In genomic region chr11:59661005-59661404, GRCm38 (mm10) we compare ENCODE assay signal across 8 mouse cellular contexts. TPM values are rescaled to one million over a fixed set of nuclear protein-coding genes. Genes with fewer than 3 reads are reported as not detected.
DNase-seq lines count a peak whose midpoint lies in the region; ATAC-seq and TF ChIP-seq lines count a peak whose summit lies in the region.

TSS of gene Mprip (plus strand) at chr11:59661305.

- H3K9me3 ChIP-seq in CH12.LX (replicated peaks; ENCODE audit: low read length) (no peaks in the 10 kb centered on the region), MEL (replicated peaks; ENCODE audit: insufficient read depth, low read length) (no peaks in the 10 kb centered on the region)
- no peaks in the 10 kb centered on the region for H3K9me3 ChIP-seq in forebrain, embryonic 14.5 days (replicated peaks; ENCODE audit: control insufficient read depth, low read length)
- no peaks in the 10 kb centered on the region for H3K9me3 ChIP-seq in hindbrain, embryonic 11.5 days (ENCODE audit: control insufficient read depth, low read length)

- peak within 1 kb of the TSS; percentile 61 to 76 (median 73) for H3K4me3 ChIP-seq in CH12.LX (replicated peaks in 1 of 3; ENCODE audit: low read depth in 2 of 3, low read length in 2 of 3, poor library complexity in 1 of 3)
- peak within 1 kb of the TSS; percentile 79 to 82 for H3K4me3 ChIP-seq in MEL (ENCODE audit: control insufficient read depth in 1 of 2, insufficient read depth in 1 of 2, low read depth in 2 of 2, low read length in 2 of 2)
- peak within 1 kb of the TSS; percentile 70 for H3K4me3 ChIP-seq in forebrain, embryonic 14.5 days (ENCODE audit: low read depth, low read length)
- peak within 1 kb of the TSS; percentile 72 for H3K4me3 ChIP-seq in hindbrain, embryonic 11.5 days (ENCODE audit: low read depth, low read length)

- DNase-seq in CH12.LX (ENCODE audit: extremely low read depth) (no peak), MEL (ENCODE audit: low read depth, low spot score) (no peak), adipocyte (ENCODE audit: low spot score) (no peak)
- DNase-seq in forebrain, embryonic 14.5 days (ENCODE audit: low spot score) = no peak
- no peak for DNase-seq in hindbrain, embryonic 11.5 days (ENCODE audit: low spot score)
- no peak for DNase-seq in left cerebral cortex, postnatal 14 days (ENCODE audit: low spot score in 2 of 2)
- no peak for DNase-seq in right cerebral cortex, postnatal 14 days

- H3K9ac ChIP-seq in CH12.LX (ENCODE audit: insufficient read depth, low read depth) (peak within 1 kb of the TSS; percentile 66), MEL (ENCODE audit: control insufficient read depth, low read depth, low read length, poor library complexity, severe bottlenecking) (peak within 1 kb of the TSS; percentile 85)
- peak within 1 kb of the TSS; percentile 86 for H3K9ac ChIP-seq in forebrain, embryonic 14.5 days (ENCODE audit: low read length)
- H3K9ac ChIP-seq in hindbrain, embryonic 11.5 days (ENCODE audit: low read depth, low read length) = peak within 1 kb of the TSS; percentile 81

- TF ChIP-seq RAD21 in CH12.LX (IDR thresholded peaks at IDR 0.05; ENCODE audit: low read depth, low read length) = no peak
- no peak for TF ChIP-seq RAD21 in MEL (IDR thresholded peaks at IDR 0.05; ENCODE audit: low read depth, low read length)

- TF ChIP-seq EP300 in CH12.LX (IDR thresholded peaks at IDR 0.05; ENCODE audit: low read length) (no peak), MEL (IDR thresholded peaks at IDR 0.05; ENCODE audit: low read depth in 1 of 2, low read length in 2 of 2) (no peak)

- in situ Hi-C loops in CH12.LX (cut with MboI; ENCODE audit: low pct_ligation_motif_present, low pct_unique_long_range_greater_than_20kb, low sequenced_read_pairs) = no loop called here

- H3K4me1 ChIP-seq in CH12.LX (ENCODE audit: control insufficient read depth in 1 of 2, insufficient read depth in 2 of 2) (peaks cover 10 to 34% of the 10 kb centered on the region in 2 experiments), MEL (ENCODE audit: control insufficient read depth in 1 of 2, insufficient read depth in 2 of 2, low read length in 2 of 2) (peaks cover 19 to 31% of the 10 kb centered on the region in 2 experiments)
- H3K4me1 ChIP-seq in forebrain, embryonic 14.5 days (ENCODE audit: control insufficient read depth, insufficient read depth, low read length) = peaks cover 22% of the 10 kb centered on the region
- H3K4me1 ChIP-seq in hindbrain, embryonic 11.5 days (replicated peaks; ENCODE audit: control insufficient read depth, insufficient read depth, low read length) = 0 out of 2 replicates have a peak, but pooled peaks cover 5% of the 10 kb centered on the region

- H3K27ac ChIP-seq in CH12.LX (ENCODE audit: insufficient read depth, low read depth) (no peak within 1 kb of the TSS), MEL (ENCODE audit: control insufficient read depth, low read depth, low read length) (peak within 1 kb of the TSS; percentile 17; the same call in 1 of the 2 replicates)
- peak within 1 kb of the TSS; percentile 84; the same call in 1 of the 2 replicates for H3K27ac ChIP-seq in forebrain, embryonic 14.5 days (ENCODE audit: low read depth, low read length)
- H3K27ac ChIP-seq in hindbrain, embryonic 11.5 days (ENCODE audit: low read depth, low read length) = peak within 1 kb of the TSS; percentile 78

- dilution Hi-C loops in CH12.LX (cut with MboI; ENCODE audit: extremely low pct_ligation_motif_present, extremely low pct_unique_long_range_greater_than_20kb, low sequenced_read_pairs) = no loop called here

- 48% methylated on average over 3 of the region's 3 CpGs for WGBS in forebrain, embryonic 14.5 days
- 58% methylated on average over 3 of the region's 3 CpGs for WGBS in hindbrain, embryonic 11.5 days

- no peak for ATAC-seq in forebrain, embryonic 14.5 days
- ATAC-seq in hindbrain, embryonic 11.5 days (ENCODE audit: low FRiP score) = no peak
- no peak for ATAC-seq in monocyte, adult 5-6 weeks (replicated peaks; ENCODE audit: insufficient number of reproducible peaks, low FRiP score, low TSS enrichment, poor library complexity, severe bottlenecking)

- H3K4me2 ChIP-seq in CH12.LX (ENCODE audit: insufficient read depth, low read depth, poor library complexity, severe bottlenecking) = peak within 1 kb of the TSS; percentile 45
- H3K4me2 ChIP-seq in forebrain, embryonic 14.5 days (ENCODE audit: low read length) = peak within 1 kb of the TSS; percentile 49
- H3K4me2 ChIP-seq in hindbrain, embryonic 11.5 days (replicated peaks; ENCODE audit: low read depth, low read length) = peak within 1 kb of the TSS; percentile 47

- H3K79me2 ChIP-seq in CH12.LX (replicated peaks; ENCODE audit: control insufficient read depth, extremely low read depth, insufficient read depth, poor library complexity, severe bottlenecking) (peaks cover 7% of the 10 kb centered on the region; the same call in 1 of the 2 replicates), MEL (ENCODE audit: control insufficient read depth, insufficient read depth, low read length, poor library complexity) (peaks cover 33% of the 10 kb centered on the region)

- intact Hi-C loops in left cerebral cortex, postnatal 14 days (cut with DNase I) = loop anchor here (5.0 kb wide), 2 partner anchors 46 to 71 kb away; no protein-coding TSS in a partner anchor

- TF ChIP-seq POLR2A in CH12.LX (IDR thresholded peaks at IDR 0.05; ENCODE audit: low read depth, low read length) (no peak), MEL (IDR thresholded peaks at IDR 0.05; ENCODE audit: control insufficient read depth in 1 of 2, insufficient read depth in 1 of 2, low read depth in 1 of 2, low read length in 2 of 2, poor library complexity in 1 of 2) (no peak)

- TF ChIP-seq CTCF in CH12.LX (conservative IDR thresholded peaks at IDR 0.05 in 1 of 2, IDR thresholded peaks at IDR 0.05 in 1 of 2; ENCODE audit: low read depth in 2 of 2, low read length in 2 of 2) (no peak), MEL (IDR thresholded peaks at IDR 0.05 in 2 of 3, conservative IDR thresholded peaks at IDR 0.05 in 1 of 3; ENCODE audit: control insufficient read depth in 1 of 3, insufficient read depth in 1 of 3, low read depth in 2 of 3, low read length in 3 of 3, poor library complexity in 1 of 3, severe bottlenecking in 1 of 3) (no peak)

- H3K27me3 ChIP-seq in CH12.LX (replicated peaks) = peaks cover 13% of the 10 kb centered on the region
- H3K27me3 ChIP-seq in MEL (ENCODE audit: control insufficient read depth in 1 of 2, insufficient read depth in 2 of 2, low read length in 2 of 2) = no peaks in the 10 kb centered on the region
- no peaks in the 10 kb centered on the region for H3K27me3 ChIP-seq in forebrain, embryonic 14.5 days (replicated peaks; ENCODE audit: control insufficient read depth, insufficient read depth, low read length)
- no peaks in the 10 kb centered on the region for H3K27me3 ChIP-seq in hindbrain, embryonic 11.5 days (ENCODE audit: control insufficient read depth, insufficient read depth, low read length)

- H3K36me3 ChIP-seq in CH12.LX (replicated peaks in 1 of 2; ENCODE audit: control insufficient read depth in 1 of 2, insufficient read depth in 1 of 2, low read length in 1 of 2) (peaks cover 0 to 4% of the 10 kb centered on the region in 2 experiments), MEL (ENCODE audit: control insufficient read depth in 1 of 2, insufficient read depth in 2 of 2, low read length in 2 of 2) (peaks cover 0 to 26% of the 10 kb centered on the region in 2 experiments; a peak in 2 of 4 replicates)
- no peaks in the 10 kb centered on the region for H3K36me3 ChIP-seq in forebrain, embryonic 14.5 days (ENCODE audit: control insufficient read depth, insufficient read depth, low read length)
- no peaks in the 10 kb centered on the region for H3K36me3 ChIP-seq in hindbrain, embryonic 11.5 days (ENCODE audit: control insufficient read depth, insufficient read depth, low read length)

TF ChIP-seq in CH12.LX, 34 proteins besides CTCF, POLR2A, EP300 and RAD21:
- TF ChIP-seq E2F4 (IDR thresholded peaks at IDR 0.05; ENCODE audit: insufficient replicate concordance, low read depth, low read length) (no peak), TBP (conservative IDR thresholded peaks at IDR 0.05; ENCODE audit: low read depth, low read length) (no peak), USF1 (IDR thresholded peaks at IDR 0.05; ENCODE audit: low read depth, low read length) (no peak), ZMIZ1 (IDR thresholded peaks at IDR 0.05; ENCODE audit: low read depth, low read length) (no peak), CHD2 (IDR thresholded peaks at IDR 0.05; ENCODE audit: low read length) (no peak), ZNF384 (IDR thresholded peaks at IDR 0.05; ENCODE audit: low read depth, low read length) (no peak), SMC3 (IDR thresholded peaks at IDR 0.05; ENCODE audit: low read depth, low read length) (no peak), MAFK (IDR thresholded peaks at IDR 0.05; ENCODE audit: insufficient replicate concordance, low read length) (no peak), MAZ (IDR thresholded peaks at IDR 0.05; ENCODE audit: low read depth, low read length) (no peak)

TF ChIP-seq in MEL, 35 proteins besides CTCF, POLR2A, EP300 and RAD21:
- TF ChIP-seq SIN3A (IDR thresholded peaks at IDR 0.05; ENCODE audit: low read length) (no peak), USF2 (IDR thresholded peaks at IDR 0.05; ENCODE audit: borderline replicate concordance in 1 of 2, insufficient read depth in 1 of 2, low read depth in 1 of 2, low read length in 2 of 2) (no peak), MAX (IDR thresholded peaks at IDR 0.05; ENCODE audit: low read length) (no peak), CHD1 (IDR thresholded peaks at IDR 0.05; ENCODE audit: low read depth, low read length) (no peak), NELFE (IDR thresholded peaks at IDR 0.05; ENCODE audit: low read depth, low read length) (no peak), ZMIZ1 (IDR thresholded peaks at IDR 0.05; ENCODE audit: low read depth, low read length) (no peak), RCOR1 (IDR thresholded peaks at IDR 0.05; ENCODE audit: low read depth, low read length) (no peak), GATA1 (IDR thresholded peaks at IDR 0.05; ENCODE audit: low read depth, low read length) (no peak), HCFC1 (IDR thresholded peaks at IDR 0.05; ENCODE audit: low read depth, low read length) (no peak), JUND (IDR thresholded peaks at IDR 0.05; ENCODE audit: low read depth, low read length) (no peak)

RNA-seq across cellular contexts. Expression of gene Mprip, which starts in this region (rescaled TPM):
- total RNA-seq in CH12.LX (2012; rRNA removed) = 59.5 and 71.6 TPM in 2 replicates
- 45.6 and 50.6 TPM in 2 replicates for total RNA-seq in CH12.LX (2014; rRNA removed)
- polyA plus RNA-seq in CH12.LX (2012; ENCODE audit: insufficient read length, low read depth) = 52.8 and 56.4 TPM in 2 replicates
- 131 and 142 TPM in 2 replicates for total RNA-seq in MEL (2012; rRNA removed)
- polyA plus RNA-seq in MEL (2012; ENCODE audit: insufficient read depth in 1 of 2, insufficient read length in 2 of 2, low read depth in 1 of 2, low replicate concordance in 2 of 2, missing spikeins in 1 of 2) = 100 to 1,000 TPM; 103 to 174 TPM
- polyA plus RNA-seq in forebrain, embryonic 14.5 days (2014; fragmentation: Nextera tagmentation; extraction: Ambion mirVana) = 55.6 and 63.4 TPM in 2 replicates
- polyA plus RNA-seq in hindbrain, embryonic 11.5 days (2014; fragmentation: Nextera tagmentation; extraction: Ambion mirVana) = 49.7 and 62.9 TPM in 2 replicates
- total RNA-seq in left cerebral cortex, postnatal 14 days (2021) = 100 to 1,000 TPM; 249 to 264 TPM
- 38.2 to 66.7 TPM (median 55.7 TPM) in 3 replicates for total RNA-seq in monocyte, adult 5-6 weeks (2017)
